Mouse (Mus musculus) testis, postnatal 10 days (tissue): ENCODE data around the gene Frem1.

Experiments
- DNase-seq: peaks from one replicate; pipeline ENCODE4 v3.0.0; 2021; ENCODE audit warnings: low spot score

Frem1 gene

DNA sequence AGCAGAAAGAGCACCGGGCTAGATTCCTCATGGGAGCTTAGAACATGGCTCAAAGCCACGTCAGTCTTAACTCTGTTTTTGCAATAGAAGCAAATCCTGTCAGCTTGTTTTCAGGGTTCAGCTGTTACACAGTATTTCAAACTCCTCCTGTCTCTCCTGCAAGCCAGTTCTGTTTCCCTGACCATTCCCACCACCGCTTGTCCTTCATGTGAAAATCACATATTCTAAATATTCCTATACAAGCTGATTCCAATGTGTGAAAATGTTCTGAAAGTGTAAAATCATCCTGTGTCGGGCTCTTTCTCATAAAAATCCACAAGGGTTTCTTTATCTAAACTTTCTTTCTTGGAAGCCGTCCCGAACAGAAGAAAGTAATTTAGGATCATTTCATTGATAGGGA, 22.0 kb downstream of the Frem1 start:
- DNase-seq, result no peak

DNA sequence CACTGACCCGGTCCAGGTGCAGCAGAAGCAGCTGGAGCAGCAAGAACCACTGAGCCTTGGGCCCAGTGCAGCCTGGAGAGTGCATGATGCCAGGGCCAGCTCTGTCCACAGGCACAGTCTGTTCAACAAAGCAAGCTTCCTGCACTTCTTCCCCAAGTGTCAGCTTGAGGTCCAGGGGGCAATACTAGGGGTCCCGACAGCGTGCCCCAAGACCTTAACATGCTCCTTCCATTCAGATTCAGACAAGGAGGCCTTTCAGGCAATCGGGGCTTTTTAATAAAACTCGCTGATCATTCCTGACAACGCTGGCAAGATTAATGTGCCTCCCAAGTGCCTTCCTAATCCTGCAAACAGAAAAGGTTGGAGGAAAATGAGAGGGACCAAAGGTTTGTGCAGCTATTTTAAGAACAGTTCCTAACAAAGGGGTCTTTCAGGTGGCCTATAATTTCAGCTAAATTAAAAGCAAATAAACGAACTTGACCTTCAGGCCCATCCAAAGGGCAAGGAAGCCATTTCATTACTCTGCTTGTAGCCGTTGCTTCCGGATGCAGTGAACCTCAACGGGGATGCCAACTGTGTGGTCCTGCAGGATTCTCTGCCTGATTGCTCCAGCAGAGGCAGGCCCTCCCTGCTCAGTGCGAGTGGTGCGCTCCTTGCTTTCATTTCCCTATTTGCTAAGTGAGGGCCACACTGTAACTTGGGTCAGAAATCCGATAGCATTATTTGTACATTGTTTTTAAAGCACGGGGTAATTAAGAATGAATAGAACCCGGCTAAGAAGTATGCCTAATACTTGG, 31.2 kb downstream of the Frem1 start:
- DNase-seq, result no peak

DNA sequence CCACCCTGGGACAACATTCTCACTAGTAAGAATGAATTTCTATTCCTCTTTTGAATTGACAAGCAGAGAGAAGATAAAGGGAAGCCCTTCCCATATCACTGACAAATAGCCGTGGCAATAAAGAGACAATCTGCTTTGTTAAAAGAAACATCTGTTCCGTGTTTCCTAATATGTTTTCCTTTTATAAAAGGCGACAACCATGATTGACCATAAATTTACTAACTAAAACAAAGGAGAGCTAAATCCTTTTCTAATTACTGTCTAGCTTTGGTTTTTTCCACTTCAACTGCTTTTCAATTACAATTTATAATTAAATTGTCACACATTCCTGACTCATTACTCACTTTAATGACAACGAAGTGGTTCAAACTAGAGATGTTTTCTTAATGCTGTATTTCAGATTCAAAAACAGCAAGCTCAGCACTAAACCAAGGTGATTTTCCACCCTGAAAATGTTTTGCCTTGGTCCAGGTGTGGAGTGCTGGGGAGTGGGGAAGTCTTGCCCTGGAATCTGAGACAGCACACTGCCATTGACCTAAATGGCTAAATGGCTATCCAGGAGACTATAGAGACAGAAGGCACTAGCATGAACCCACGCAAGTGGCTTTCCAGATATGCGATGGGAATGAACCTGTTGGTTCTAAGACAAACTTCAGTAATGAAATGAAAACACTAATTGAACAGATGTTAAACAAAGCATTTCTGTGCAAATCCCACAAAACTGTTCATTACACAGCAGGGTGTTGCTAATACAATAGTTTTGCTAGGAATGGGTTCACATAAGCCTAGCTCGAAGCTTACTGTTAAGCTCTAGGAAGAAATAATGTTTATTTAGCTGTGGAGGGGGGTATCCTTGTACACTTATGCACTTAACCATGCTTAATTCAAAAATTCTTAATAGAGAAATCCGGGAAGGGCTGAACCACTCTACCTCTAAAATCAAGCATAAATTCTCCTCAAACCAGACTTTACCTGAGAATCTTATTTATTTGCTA, 33.7 kb downstream of the Frem1 start:
- no peak for DNase-seq

DNA sequence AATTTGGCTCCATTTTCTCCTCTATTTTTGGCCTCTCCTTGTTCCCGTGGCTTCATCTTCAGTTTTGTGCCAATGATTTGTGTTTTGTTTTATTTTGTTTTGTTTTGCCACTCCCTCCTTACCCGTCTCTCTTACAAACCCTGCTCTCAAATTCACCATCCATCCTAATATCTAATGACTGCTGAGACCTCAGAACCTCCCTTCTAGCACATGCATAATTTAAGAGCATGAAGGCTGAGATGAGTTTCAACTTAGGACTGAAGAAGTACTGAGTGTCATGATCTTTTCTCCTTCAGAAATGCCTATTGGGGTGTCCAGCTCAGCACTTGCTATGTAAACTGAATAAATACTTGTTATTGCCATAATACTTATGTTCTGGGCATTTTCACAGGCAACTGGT, 37.6 kb downstream of the Frem1 start:
- DNase-seq, result no peak

DNA sequence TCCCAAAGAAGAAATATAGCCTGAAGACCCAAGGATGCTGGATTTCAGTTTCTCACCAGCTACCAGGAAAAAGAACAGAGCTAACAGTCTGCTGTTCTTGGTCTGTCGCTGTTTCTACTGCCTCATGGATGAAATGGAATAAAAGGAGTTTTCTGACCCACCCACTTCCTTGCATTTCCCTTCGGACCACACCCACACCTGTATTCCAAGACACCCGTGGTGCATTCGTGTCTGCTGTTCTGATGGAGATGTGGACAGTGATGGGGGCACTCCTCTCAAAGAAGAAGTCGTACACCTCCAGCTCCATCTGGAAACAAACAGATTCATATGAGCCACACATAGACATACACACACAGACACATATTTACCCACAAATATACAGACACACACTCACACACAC, 48.1 kb downstream of the Frem1 start:
- no peak for DNase-seq

DNA sequence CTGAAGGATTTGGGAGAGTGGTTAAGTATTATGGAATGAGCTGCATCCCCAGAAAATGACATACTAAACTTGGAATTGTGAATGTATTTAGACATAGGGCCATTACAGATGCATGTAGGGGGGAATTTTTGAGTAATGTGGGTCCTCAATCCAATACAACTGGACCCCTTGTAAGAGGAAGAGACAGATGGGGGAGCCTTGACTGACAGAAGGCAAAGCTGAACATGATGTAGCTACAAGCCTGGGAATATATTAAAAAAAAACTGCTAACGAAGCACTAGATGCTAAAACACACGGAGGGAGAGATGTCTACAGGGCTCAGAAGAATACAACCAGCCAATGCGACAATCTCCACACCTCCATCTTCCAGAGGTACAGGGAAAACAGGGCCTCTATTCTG, 60.1 kb downstream of the Frem1 start:
- DNase-seq, result no peak

DNA sequence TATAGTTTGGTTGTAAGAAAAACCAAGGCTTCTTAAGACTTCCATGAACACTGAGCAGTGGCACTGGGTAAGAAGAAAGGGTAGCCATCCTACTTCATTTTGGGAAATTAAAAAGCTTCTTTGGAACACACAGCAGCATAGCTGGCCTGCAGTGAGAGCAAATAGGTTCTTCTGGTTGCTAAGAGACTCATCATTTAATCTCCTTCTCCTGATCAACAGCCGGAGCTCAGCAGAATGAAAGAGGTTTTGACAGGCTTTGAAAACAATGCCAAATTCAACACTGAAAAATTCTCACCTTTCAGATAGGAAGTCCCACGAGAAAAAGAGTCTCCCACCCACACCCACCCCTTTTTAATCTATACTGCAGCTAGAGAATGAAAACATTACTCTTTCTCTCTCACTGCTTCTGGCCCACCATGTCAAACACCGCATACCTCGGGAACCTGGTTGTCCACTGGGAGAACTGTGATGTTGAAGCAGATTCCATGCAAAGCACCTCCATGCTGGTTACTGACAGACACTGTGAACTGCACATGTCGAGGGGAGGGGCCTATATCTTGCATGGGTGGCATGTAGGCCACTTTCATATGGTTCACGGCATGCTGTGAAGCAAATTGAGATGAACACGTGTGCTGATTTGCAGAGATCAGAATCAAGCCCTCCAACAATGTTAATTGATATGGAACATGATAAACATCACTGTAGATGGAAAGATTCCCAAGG, 61.0 kb downstream of the Frem1 start:
- DNase-seq, result no peak

DNA sequence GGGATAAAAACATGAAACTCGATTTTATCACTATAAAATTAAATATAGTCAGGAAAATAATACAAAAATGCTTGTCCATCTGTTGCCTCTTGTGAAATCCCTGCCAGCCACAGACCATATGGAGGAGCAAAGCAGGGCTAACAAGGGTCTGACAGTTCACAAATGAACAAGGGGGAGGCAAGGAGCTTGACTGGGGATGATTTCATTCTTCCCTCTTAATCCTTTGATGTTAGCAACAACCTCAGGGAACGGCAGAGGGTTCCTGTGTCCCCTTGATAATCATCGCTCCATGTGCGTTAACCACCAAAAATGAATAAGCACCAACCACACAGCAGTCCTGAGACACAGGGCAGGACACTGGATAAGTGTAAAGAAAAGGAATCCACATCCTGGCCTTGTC, 79.8 kb downstream of the Frem1 start:
- DNase-seq, result no peak

DNA sequence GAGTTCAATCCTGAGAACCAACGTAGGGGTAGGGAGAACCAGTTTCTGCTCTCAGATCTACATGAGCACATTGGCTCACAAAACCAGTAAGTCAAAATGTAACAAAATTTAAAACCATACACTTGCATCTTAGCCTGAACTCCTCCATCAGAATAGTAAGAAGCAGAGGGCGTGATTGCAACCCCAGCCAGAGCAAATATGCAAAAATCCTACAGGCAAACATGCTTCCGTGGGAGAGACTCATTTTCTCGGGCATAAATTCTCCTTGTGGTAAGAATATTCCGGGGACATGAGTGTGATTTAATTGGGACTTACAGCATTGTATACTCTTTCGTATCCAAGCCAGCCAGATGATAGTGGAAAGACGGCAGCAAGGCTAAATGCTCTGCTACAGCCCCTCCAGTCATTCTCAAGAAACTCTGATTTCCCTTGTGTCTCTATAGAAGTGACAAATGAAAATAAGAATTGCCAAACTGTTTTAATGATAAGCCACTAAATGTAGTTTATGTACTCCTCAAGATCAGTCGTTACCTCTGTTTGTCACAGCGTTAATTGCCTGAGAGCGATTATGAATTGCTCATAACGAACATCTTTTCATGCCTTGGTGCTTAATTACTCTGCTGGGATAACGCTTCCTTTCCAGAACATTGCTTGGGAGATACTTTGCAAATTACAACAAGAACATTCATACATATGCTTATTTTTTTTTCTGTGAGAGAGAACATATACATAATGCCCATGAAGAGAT, 81.1 kb downstream of the Frem1 start:
- no peak for DNase-seq

DNA sequence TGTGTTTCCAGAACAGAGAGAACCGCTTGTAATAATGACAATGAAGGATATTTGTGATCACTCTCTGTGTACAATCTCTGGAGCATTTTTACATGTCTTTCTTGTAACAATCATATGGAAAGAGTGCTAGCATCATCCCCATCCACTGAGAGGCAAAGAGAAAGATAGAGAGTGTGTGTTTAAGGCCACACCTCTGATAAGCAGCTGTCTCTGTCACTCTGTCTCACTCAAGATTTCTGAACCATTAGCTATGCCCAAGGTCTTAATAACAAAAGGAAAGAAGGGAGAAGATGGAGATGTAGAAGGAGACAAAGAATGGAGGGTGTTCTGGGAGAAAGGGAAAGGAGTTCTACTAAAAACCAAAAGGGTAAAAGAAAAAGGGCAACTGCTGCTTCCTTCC, 91.1 kb downstream of the Frem1 start:
- no peak for DNase-seq

DNA sequence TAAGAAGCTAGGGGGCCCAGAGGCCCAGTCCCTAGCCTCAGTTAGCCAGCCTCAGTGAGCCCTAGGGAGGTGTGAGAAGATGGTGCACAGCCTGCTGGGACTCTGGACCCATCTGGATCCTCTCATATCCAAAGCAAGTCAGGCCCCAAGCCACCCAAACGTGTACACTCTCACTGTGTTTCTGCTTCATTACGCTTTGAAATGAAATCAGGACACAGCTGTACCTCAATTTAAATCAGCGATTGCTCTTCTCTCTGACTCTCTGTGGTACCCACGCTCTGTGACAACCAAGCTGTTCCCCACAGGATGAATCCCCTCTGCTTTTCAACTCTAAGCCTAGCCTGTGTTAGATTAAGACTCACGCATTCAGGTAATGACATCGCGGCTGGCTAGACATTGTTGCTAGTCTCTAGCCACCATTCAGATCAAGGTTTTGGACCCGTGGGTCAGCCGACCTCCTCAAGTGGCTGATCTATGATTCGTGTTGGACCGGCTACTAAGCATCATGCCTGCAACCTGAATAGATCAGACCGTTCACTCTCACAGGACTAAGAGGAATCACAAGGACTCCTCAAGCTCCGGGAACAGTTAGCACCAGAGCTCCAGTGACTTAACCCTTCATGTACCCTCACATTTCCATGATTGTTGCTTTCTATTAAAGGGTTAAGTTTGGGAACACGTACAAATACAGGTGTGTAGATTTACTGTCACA, 94.2 kb downstream of the Frem1 start:
- DNase-seq, result no peak

DNA sequence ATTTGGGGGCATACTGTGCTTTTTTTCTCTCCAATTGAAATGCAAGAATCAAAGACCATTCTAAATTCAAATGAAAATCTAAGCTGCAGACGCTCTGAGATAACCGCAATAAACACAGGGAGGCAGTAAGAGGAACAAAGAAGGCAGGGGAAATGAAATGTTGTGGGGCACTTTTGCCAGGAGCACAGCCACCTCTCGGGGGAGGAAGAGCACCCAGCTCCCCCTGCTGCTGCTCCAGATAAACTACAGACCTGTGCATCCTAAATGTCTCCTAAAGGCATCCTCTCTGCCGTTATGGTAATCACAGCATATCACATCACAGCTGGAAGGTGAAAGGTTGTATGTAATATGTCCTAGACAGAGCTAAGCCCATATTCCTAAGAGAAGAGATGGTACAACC, 98.1 kb downstream of the Frem1 start:
- no peak for DNase-seq

DNA sequence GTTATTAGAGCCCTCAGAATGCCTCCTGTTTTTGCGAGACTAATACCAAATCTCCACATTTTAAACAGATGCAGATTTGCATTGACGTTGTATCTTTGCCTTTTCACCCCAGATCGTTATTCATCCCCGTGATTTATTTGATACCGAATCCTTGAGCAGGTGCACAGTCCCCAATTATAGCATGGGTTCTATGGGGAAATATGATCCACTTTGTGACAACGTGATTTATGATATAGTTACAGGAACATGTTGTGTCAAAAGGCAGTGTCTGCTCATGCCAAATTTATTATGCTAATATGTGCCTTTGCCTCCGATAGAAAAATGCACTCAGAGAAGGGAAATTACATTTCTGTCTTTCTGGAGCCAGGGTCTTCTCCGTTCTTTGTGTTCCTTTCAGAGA, 102.6 kb downstream of the Frem1 start:
- no peak for DNase-seq

DNA sequence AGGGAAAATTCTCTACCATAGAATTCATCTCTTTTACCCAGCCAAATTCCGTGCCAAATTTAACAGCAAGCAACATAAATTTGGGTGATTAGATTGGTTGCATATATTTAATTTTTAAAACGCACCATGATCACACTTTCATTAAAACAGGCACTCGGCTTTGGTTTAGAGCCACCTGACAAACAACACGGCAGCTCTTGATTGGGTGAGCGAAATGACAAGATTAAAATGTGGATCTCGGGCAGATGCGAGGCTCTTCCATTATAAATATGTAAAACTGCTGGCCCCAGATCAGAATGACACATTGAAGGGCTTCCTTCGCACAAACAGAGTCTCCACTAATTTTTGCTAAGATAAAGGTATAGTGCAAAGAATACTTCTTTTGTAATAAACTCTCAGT, 105.4 kb downstream of the Frem1 start:
- DNase-seq, result no peak

DNA sequence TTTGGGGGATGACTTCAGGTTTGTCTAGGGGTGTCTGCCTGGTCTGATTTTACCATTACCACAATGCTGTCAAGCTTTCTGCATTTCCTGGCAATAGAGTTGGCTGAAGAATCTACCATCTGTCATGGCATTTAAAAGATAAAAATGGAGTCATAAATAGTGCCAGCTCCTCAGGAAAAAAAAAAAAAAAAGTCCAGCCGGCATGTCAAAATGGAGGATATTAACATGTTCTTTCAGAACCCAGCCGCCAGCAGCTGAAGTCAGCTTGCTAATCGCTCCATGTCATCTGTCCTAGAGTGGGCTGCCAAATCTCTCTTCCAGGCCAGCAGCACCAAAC, 105.9 kb downstream of the Frem1 start:
- no peak for DNase-seq

DNA sequence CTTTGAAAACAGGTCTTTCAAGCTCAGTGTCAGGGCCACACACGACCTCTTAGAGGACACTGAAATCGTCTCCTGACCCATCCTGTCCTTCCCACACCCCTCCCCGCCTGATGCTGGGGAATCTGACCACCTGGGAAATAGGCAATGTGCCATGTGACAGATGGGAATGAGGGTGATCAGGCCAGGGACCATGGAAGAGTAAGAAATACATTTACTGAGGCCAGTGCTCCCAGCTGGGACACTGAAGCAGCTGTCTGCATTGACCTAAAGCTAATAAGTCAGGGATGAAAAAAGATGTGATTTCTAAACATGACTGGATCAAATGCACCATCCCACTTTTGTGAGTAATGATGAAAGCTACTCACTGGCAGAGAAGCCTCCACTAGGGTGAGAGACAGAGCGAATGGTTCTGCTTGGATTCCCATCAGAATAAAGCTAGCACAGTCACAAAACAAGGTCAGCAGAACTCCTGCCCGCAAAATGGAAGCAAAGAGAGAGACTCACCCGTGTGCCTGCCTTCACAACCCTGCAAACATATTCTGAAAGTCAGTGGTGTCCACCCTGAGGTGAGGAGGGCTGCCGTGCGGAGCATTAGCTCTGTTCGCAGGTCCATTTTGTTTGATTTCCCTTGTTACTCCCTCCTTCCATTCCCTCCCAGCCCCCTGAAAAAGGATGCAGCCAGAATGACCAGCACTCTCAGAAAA, 106.4 kb downstream of the Frem1 start:
- no peak for DNase-seq

DNA sequence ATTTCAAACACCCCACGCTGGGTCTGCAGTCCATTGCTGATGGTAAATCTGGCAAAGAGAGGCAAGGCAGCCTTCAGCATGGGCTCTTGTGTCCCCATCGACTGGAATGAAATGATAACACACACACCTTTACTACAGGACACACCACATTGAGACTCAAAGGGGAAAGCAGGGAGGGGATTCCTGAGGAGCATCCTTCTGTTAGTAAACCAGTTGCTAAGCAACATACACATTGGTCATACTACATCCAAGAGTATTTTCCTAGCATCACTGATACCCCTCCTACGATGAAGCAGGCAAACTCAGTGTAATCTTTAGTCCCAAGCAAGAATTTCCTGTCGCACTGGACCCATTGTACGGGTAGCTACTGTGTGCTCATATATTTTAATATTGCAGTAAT, 111.5 kb downstream of the Frem1 start:
- DNase-seq, result no peak

DNA sequence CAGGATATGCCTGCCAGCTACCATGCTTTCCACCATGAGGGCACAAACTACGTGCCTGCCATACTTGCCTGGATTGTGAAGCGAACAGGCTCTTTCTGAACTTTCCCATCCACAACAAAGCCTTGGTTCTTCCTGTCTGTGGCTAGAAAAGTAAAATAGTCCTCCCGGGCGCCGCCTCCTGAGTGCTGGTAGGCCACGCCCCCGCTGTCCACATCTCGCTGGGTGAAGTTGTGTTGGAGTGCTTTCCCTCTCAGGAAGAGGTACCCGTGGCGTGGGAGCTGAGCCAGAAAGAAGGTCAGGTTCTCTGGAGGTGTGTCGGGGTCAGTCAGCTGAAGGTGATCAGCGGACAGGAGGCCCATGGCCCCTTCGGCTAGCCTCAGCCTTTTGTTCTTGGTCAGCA, 111.9 kb downstream of the Frem1 start:
- DNase-seq, result peak; percentile 43

DNA sequence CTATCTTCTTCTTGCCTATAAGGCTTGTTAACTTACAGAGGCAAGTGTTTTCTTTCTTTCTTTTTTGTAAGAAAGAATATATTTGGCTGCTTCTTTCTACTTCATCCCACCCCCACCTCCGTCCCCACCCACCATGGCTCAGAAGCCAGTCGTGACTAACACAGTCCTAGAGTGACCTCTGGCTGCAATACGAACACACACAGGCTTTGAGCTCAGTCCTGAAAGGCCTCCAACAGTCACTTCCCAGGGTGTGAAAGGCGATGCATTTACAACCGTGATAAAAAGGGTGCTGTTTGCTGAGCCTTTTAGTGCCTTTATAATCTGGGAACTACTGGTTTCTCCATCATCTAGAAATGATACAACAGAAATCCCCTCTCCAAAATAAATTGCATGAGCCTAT, 117.8 kb downstream of the Frem1 start:
- peak; percentile 43 for DNase-seq

DNA sequence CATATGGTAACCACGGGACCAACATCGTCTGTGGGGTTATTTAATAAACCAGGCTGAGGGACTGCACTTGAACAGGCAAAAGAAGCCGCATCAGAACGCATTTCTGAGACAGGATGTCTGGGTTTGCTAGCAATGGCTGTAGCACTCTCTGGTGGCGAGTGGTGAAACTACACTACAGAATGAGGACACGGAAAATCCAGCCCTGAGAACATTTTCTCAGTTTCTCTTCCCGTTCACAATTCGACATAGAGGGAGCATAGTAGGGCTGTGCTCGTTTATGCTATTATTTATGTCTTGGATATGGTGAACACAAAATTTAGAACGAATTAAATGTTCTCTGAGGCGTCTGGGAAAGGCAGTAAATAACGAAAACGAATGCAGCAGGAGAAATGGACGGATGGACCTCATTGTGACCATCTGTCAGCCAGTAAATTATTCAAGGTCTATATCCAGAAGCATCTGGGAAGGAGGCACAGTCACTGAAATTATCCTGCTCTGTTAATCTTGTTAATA, 118.4 kb downstream of the Frem1 start:
- peak; percentile 87 for DNase-seq
